Mouse (Mus musculus) adrenal gland, postnatal 36 days (tissue): ENCODE data around the gene Scn3a. TPM values are rescaled to one million over a fixed set of nuclear protein-coding genes. Genes with fewer than 3 reads are reported as not detected.
"Not testable (repeated sequence)": the region's sequence is repeated elsewhere in the genome, so short reads cannot be mapped to it uniquely, and the experiment has no call there.

ENCODE experiments used
- DNase-seq, 2 experiments: peaks; one replicate each; pipeline ENCODE4 v3.0.0; 2021; ENCODE audit warnings: mixed read lengths in 1 of 2
- total RNA-seq, 2 experiments: library from RNA; stranded (reverse); gene quantifications; 2 replicates each; pipeline ENCODE4 v1.2.3; 2021

The Scn3a gene
- total RNA-seq, 2 experiments from 2014 or later: 2.8 to 3.2 TPM

- DNase-seq: no peak
These were observed 77.0 kb downstream of the Scn3a start for GRCm38 (mm10) chr2:65490450-65490849.

- peak; percentile 3 to 18 for DNase-seq
These were observed 84.0 kb downstream of the Scn3a start for GRCm38 (mm10) chr2:65483434-65483833.

DNA sequence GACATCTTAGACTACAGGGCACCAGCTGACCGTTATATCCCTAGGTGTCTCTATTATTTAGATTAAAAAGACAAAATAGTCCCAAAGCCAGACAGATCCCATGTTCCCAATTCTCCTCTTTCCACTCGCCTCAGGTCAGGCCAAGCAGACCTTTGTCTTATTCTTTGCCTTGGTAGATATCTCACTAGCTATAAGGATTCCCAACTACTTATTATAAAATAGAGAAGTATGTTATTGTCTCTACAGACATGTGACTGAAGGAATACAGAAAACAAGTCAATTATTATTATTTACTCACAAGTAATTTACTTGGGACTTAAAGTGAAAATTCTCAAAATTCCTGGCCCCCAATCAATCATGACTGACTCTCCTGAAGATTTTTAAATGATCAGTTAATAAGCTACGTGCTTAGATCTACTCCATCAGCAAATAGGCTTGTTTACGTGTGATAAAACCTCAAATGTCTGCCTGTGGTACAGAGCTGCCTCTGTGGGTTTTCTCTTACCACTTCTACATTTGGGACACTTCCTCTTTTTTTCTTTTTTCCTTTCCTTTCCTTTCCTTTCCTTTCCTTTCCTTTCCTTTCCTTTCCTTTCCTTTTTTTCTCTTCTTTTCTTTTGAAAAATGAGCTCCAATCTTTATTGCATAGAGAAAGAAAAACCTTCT lies 86.3 kb downstream of the Scn3a start:
- DNase-seq: no peak

DNA sequence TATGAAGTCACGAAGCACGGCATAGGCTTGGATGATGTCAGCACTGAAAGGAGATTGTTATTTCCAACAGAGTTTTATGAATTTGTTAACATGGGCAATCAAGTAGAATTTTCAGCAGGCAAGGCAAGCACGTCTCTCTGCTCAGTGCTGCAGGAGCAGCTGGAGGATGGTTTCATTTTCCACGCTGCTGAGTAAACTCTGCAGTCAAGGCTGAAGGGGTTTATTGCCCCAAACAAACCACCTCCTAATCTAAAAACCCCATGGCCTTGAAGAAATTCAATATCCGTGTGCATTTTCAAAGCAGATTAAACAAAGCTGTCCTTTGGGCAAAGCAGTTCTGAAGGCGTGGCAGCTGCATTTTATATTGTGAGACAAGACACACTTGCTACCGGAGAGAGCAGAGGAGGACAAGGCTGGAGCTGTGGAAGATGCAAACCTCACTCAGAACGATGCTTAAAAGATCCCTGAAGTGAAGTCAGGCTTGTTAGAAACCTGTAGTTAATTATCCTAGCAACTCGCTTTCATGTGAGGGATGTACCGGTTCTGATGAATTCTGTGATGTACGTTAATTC lies 96.0 kb downstream of the Scn3a start:
- DNase-seq: peak in 1 of 2 experiments; percentile 7

DNA sequence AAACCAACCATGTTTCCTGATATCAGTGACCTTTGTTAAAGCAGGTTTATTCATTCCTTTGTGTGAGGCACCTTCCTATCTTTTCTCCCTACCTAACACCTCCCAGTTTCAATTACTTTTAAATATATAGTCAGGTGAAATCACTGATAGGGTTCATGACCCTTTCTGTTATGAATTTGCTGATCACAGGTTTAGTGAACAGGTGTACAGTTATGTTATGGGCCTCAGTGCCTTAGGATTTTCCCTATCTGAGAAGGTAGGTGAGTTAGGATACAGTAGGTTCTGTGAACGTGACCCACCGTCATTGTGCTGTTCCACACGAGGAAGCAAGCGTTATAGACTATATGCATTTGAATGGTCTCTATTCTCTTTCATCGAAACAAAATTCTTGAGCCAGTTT lies 101.7 kb downstream of the Scn3a start:
- DNase-seq: no peak

- no peak for DNase-seq
These were observed 113.7 kb downstream of the Scn3a start for GRCm38 (mm10) chr2:65453763-65454162.

DNA sequence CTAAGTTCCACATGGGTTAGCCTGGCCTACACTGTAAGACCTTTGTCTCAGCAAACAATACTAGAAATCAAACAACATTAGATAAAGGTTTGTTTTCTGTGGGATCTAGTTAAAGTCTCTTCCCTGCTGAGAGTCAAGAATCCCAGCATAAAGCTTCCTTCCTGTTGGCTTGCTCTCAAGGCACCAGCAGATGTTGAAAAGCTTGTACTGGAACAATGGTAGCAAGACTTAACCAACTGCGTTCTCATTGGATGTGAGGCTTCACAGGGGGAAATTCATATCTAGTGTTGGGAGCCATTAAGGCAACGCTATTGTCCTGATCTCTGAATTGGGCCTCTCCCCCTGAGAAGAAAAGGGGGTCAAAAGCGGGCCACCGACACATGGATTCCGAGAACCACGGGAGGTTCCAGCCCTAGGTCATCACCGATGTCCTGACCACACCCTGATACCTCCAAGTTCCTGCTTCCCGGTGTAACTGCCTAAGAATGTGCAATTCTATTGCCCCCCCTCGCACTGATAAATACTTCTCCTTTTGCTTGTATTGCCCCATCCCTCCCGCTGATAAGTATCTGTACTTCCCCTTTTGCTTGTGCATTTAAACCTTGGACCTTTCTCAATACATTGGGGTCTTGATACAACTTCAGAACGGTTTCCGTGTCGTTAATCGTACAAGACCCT lies 115.9 kb downstream of the Scn3a start:
- not testable (repeated sequence) for DNase-seq

GRCm38 (mm10) chr2:65450449-65451360 lies 116.7 kb downstream of the Scn3a start:
- DNase-seq: no peak

DNA sequence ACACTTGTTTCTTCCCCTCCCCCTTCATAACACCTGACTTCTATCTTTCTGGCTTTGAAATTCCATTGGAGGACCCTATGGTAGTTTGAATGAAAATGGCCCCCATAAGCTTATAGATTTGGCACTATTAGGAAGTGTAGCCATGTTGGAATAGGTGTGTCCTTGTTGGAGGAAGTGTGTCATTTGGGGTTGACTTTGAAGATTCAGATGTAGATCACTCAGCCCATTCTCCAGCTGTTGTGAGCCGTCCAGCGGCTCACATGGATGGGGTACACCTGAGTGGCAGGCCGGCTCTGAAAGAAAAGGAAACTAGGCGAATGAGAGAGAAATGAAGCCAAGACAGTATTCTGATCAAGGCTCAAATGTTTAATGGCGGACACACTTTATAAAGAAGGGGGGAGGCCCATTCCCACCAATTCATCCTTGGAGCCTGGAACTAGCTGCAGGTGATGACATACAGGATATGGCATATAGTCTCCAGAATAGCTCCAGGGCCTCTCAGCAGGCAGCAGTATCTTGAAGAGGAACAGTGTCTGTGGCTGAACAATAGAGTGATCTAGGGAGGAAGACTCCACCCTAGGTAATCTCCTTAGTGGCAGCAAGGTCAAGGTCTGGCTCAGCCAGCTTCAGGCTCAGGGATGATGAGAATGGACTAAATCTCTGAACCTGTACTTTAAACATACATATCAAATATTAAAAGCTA lies 118.2 kb downstream of the Scn3a start:
- DNase-seq: no peak

DNA sequence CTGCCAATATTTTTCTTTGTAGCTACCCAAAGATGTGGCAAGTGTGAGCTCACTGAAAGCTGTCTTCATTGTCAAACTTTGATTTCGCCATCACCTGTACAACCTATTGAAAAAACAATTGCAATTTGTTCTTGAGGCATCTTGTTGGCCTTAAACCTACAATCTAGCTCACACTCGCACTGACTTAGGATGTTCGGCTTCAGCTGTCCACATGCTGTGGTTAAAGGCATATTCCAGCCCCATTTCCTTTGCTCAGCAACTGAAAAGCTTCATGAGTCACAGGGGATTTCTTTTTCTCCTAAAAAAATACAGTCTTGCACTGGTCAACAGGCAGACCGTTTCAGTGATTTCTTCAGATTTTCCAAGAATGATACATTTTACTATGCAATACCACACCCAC lies 124.3 kb downstream of the Scn3a start:
- no peak for DNase-seq

- DNase-seq: peak; percentile 59 to 60
These were observed 125.9 kb downstream of the Scn3a start for GRCm38 (mm10) chr2:65441566-65441965.

- no peak for DNase-seq
These were observed 126.3 kb downstream of the Scn3a start for GRCm38 (mm10) chr2:65441110-65441509.

GRCm38 (mm10) chr2:65436917-65437316 lies 130.5 kb downstream of the Scn3a start:
- DNase-seq: no peak

DNA sequence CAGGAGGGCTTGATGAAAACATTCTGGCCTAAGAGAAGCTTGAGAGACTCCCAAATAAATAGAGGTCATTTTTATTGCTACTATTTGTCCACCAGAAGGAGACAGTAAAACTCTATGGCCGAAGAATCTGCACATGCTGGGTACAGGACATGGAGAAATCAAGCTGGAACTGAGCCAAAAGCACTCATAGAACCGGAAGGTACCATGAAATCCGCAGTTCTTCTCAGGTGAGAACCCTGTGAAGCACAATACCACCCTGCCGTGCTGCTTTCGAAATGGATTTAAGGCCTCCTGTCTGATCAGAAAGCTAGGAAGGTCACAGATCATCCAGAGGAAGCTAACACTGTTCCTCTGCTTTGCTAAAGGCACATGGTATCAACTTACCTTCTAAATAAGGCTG lies 143.9 kb downstream of the Scn3a start:
- DNase-seq: no peak

DNA sequence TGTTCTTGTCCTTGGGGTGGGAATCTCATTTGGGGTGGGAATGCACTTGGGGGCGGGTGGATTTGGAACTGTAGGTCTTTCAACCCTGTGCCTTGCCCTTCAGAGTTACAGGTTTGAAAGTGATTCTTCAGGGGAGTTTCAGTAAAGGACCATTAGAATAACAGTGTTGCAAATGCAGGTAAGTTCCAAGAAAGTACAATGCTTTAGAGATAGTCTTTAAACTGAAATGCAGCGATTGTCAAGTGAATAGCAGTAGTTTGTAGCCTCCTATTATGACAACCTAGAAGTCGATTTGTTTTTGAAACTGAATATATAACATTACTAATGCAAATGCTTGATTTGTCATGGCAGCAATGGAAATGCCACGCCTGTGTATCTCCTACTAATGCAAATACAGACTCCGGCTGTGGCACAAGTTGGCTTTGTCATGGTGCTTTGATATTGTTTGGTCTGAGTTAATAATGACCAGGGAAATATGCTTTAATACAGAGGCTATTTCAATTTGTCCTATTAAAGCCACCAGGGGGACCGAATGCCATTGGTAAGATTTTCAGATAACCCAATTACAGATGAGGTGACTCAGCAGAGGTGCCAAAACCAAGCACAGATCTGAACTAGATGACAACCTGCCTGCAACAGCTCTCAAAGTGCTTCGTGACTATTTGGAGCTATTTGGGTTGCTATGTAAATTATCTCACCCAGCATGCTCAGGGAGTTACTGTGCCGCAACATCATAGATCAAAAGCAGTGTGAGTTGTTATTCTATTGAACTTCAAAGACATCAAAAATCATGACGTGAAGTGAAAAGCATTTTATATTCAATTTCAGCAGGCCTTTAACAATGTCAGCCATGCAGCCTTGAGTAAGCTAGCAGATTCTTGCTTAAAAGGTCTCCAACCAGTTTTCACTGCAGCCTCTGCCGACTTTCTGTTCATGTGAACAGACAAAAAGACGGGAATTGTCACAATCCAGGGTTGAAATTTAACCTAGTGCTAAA lies 145.9 kb downstream of the Scn3a start:
- peak in 1 of 2 experiments; percentile 3 for DNase-seq

- no peak for DNase-seq
These were observed 148.8 kb downstream of the Scn3a start for GRCm38 (mm10) chr2:65418608-65419007.

DNA sequence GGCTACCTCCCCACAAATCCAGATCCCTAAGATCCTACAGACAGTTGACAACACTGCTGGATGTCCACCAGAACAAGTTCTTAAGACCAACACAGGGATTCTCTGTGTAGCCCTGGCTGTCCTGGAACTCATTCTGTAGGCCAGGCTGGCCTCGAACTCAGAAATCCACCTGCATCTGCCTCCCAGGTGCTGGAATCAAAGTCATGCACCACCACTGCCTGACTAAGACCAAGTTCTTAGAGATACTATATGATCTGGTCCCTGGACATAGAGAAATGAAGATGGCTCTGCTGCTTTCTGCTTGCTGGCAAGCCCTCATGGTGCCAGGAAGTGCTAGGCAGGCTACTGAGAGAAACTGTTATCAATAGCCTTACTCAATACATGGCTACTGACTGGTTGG lies 150.9 kb downstream of the Scn3a start:
- no peak for DNase-seq

GRCm38 (mm10) chr2:65415294-65415693 lies 152.1 kb downstream of the Scn3a start:
- no peak for DNase-seq

GRCm38 (mm10) chr2:65414806-65415281 lies 152.6 kb downstream of the Scn3a start:
- peak; percentile 28 to 60 for DNase-seq

DNA sequence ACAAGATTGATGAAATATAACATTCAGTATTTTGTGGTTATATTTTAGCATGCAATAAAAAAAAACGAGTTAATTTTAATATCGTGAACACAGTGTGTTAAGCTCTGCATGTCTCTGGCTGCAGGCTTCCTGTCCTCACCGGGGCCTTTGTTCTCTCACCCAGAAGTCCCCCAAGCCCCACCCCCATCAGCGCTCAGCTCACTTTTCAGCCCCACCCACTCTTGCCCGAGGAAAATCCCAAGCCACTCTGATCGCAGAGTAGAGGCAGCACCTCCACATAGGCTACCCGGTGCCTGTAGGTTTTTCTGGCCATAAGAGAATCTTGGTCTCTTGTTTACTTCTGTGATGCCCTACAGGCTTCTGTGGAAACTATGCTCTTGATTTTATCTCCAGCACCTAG lies 153.2 kb downstream of the Scn3a start:
- peak; percentile 44 to 69 for DNase-seq
